Mouse (Mus musculus) limb, embryonic 11.5 days (tissue): Measurements from ENCODE around the gene Gm45716. TPM values are rescaled to one million over a fixed set of nuclear protein-coding genes. Genes with fewer than 3 reads are reported as not detected.

ENCODE experiments used
- ATAC-seq: fragments of 200-750 bp; cut with Nextera tagmentation; 2 replicates; pipeline ENCODE4 v1.8.0; 2017; ENCODE audit warnings: low read depth; ENCODE audit not compliant: insufficient number of reproducible peaks, low FRiP score, low TSS enrichment
- DNase-seq: peaks from one replicate; pipeline ENCODE4 v3.0.0-alpha.2; 2015; ENCODE audit warnings: low spot score
- H3K27ac ChIP-seq: fragments of 300-500 bp; sonication (generic); replicated peaks from 2 replicates; pipeline ENCODE4 v1.5.1; 2014; ENCODE audit warnings: low read depth, mild to moderate bottlenecking, low read length
- H3K27me3 ChIP-seq: fragments of 300-500 bp; sonication (generic); 2 replicates; pipeline ENCODE4 v1.6.1; 2014; ENCODE audit warnings: mild to moderate bottlenecking, low read length, mixed read lengths; ENCODE audit not compliant: control insufficient read depth, insufficient read depth
- H3K36me3 ChIP-seq: fragments of 300-500 bp; sonication (generic); 2 replicates; pipeline ENCODE4 v1.6.1; 2014; ENCODE audit warnings: mild to moderate bottlenecking, low read length, moderate library complexity, mixed read lengths; ENCODE audit not compliant: control insufficient read depth, insufficient read depth
- H3K4me1 ChIP-seq: fragments of 300-500 bp; sonication (generic); 2 replicates; pipeline ENCODE4 v1.6.1; 2014; ENCODE audit warnings: low read length, mixed read lengths; ENCODE audit not compliant: control insufficient read depth, insufficient read depth
- H3K4me2 ChIP-seq: fragments of 300-500 bp; sonication (generic); 2 replicates; pipeline ENCODE4 v1.6.1; 2014; ENCODE audit warnings: low read depth, mild to moderate bottlenecking, moderate library complexity; ENCODE audit not compliant: severe bottlenecking
- H3K4me3 ChIP-seq: fragments of 300-500 bp; sonication (generic); 2 replicates; pipeline ENCODE4 v1.5.1; 2014; ENCODE audit warnings: low read depth, low read length
- H3K9ac ChIP-seq: fragments of 300-500 bp; sonication (generic); 2 replicates; pipeline ENCODE4 v1.6.1; 2014; ENCODE audit warnings: mild to moderate bottlenecking, low read length
- H3K9me3 ChIP-seq: fragments of 300-500 bp; sonication (generic); 2 replicates; pipeline ENCODE4 v1.6.1; 2016; ENCODE audit warnings: low read length; ENCODE audit not compliant: control insufficient read depth
- WGBS: fragments of 180-500 bp; shearing (Covaris S2); extraction: QIAGEN DNeasy Blood & Tissue Kit; methylation state at CpG from one replicate; pipeline ENCODE4 v1.1.7; 2014; 5-methylcytosine and 5-hydroxymethylcytosine counted together
- polyA plus RNA-seq: library from polyadenylated mRNA; unstranded; fragments of >200 nt; fragmentation: Nextera tagmentation; extraction: Ambion mirVana; gene quantifications from 2 replicates; pipeline ENCODE4 v1.2.1, GENCODE M21; 2014

Gene Gm45716
- polyA plus RNA-seq, 1 experiment from 2014 or later = 10.4 TPM

- ATAC-seq = no peak
- DNase-seq = no peak
- no peaks in the 10 kb centered on the region for H3K27me3 ChIP-seq
- H3K9ac ChIP-seq = no peak overlapping the region
- peaks cover 3% of the 10 kb centered on the region; the same call in 1 of the 2 replicates for H3K36me3 ChIP-seq
- H3K4me2 ChIP-seq = no peak overlapping the region
- WGBS = 82% methylated on average over 16 of the region's 16 CpGs
- no peaks in the 10 kb centered on the region for H3K4me1 ChIP-seq
- H3K27ac ChIP-seq = no peak overlapping the region
- no peak overlapping the region for H3K4me3 ChIP-seq
- no peaks in the 10 kb centered on the region for H3K9me3 ChIP-seq
Observed at GRCm38 (mm10) chr11:90256833-90257525, 69.5 kb downstream of the Gm45716 start.

- Histone ChIP-seq H3K4me2 (no peak overlapping the region), H3K4me3 (no peak overlapping the region), H3K9ac (no peak overlapping the region), H3K27me3 (no peaks in the 10 kb centered on the region), H3K4me1 (no peaks in the 10 kb centered on the region), H3K27ac (no peak overlapping the region), H3K9me3 (no peaks in the 10 kb centered on the region), H3K36me3 (peaks cover 6% of the 10 kb centered on the region; the same call in 1 of the 2 replicates)
- ATAC-seq (no peak), DNase-seq (no peak)
- 87% methylated on average over 10 of the region's 10 CpGs for WGBS
Observed at GRCm38 (mm10) chr11:90258321-90258927, 70.9 kb downstream of the Gm45716 start.

- 71% methylated on average over 4 of the region's 4 CpGs for WGBS
- ATAC-seq (no peak), DNase-seq (no peak)
- peaks cover 6% of the 10 kb centered on the region; the same call in 1 of the 2 replicates for H3K36me3 ChIP-seq
- H3K4me2 ChIP-seq = no peak overlapping the region
- H3K27ac ChIP-seq = no peak overlapping the region
- H3K9ac ChIP-seq = no peak overlapping the region
- H3K27me3 ChIP-seq = no peaks in the 10 kb centered on the region
- H3K4me1 ChIP-seq = no peaks in the 10 kb centered on the region
- H3K9me3 ChIP-seq = no peaks in the 10 kb centered on the region
- H3K4me3 ChIP-seq = no peak overlapping the region
Observed at GRCm38 (mm10) chr11:90259071-90259470, 71.6 kb downstream of the Gm45716 start.

GRCm38 (mm10) chr11:90259826-90260225 is 72.3 kb downstream of the Gm45716 start:
- Histone ChIP-seq H3K9me3 (no peaks in the 10 kb centered on the region), H3K36me3 (peaks cover 6% of the 10 kb centered on the region; the same call in 1 of the 2 replicates), H3K4me1 (no peaks in the 10 kb centered on the region), H3K4me2 (no peak overlapping the region), H3K27ac (no peak overlapping the region), H3K9ac (no peak overlapping the region), H3K27me3 (no peaks in the 10 kb centered on the region), H3K4me3 (no peak overlapping the region)
- ATAC-seq = no peak
- WGBS = 86% methylated on average over 9 of the region's 9 CpGs
- no peak for DNase-seq

GRCm38 (mm10) chr11:90264180-90264579 is 76.7 kb downstream of the Gm45716 start:
- H3K36me3 ChIP-seq = peaks cover 6% of the 10 kb centered on the region; the same call in 1 of the 2 replicates

GRCm38 (mm10) chr11:90265581-90265980 is 78.1 kb downstream of the Gm45716 start:
- peaks cover 4% of the 10 kb centered on the region; the same call in 1 of the 2 replicates for H3K36me3 ChIP-seq
- H3K27me3 ChIP-seq = no peaks in the 10 kb centered on the region
- ATAC-seq (no peak), DNase-seq (no peak)
- no peak overlapping the region for H3K4me2 ChIP-seq
- no peak overlapping the region for H3K4me3 ChIP-seq
- 89% methylated on average over 7 of the region's 7 CpGs for WGBS
- H3K27ac ChIP-seq = no peak overlapping the region
- H3K4me1 ChIP-seq = peaks cover 3% of the 10 kb centered on the region; the same call in 1 of the 2 replicates
- no peak overlapping the region for H3K9ac ChIP-seq
- no peaks in the 10 kb centered on the region for H3K9me3 ChIP-seq

More at GRCm38 (mm10) chr11:90264180-90264579, 76.7 kb downstream of the Gm45716 start:
- no peaks in the 10 kb centered on the region for H3K9me3 ChIP-seq
- ATAC-seq (no peak), DNase-seq (no peak)
- H3K4me3 ChIP-seq = no peak overlapping the region
- peaks cover 3% of the 10 kb centered on the region; the same call in 1 of the 2 replicates for H3K4me1 ChIP-seq
- H3K9ac ChIP-seq = no peak overlapping the region
- WGBS = 71% methylated on average over 11 of the region's 11 CpGs
- H3K27ac ChIP-seq = no peak overlapping the region
- no peak overlapping the region for H3K4me2 ChIP-seq
- no peaks in the 10 kb centered on the region for H3K27me3 ChIP-seq

GRCm38 (mm10) chr11:90268934-90269333 is 81.5 kb downstream of the Gm45716 start:
- Histone ChIP-seq H3K4me1 (peaks cover 3% of the 10 kb centered on the region; the same call in 1 of the 2 replicates), H3K4me3 (no peak overlapping the region), H3K4me2 (no peak overlapping the region), H3K27me3 (no peaks in the 10 kb centered on the region), H3K9ac (no peak overlapping the region), H3K36me3 (no peaks in the 10 kb centered on the region; the same call in 1 of the 2 replicates), H3K27ac (no peak overlapping the region), H3K9me3 (no peaks in the 10 kb centered on the region)
- ATAC-seq (no peak), DNase-seq (no peak)
- 73% methylated on average over 5 of the region's 5 CpGs for WGBS

GRCm38 (mm10) chr11:90269398-90270123 is 82.1 kb downstream of the Gm45716 start:
- DNase-seq (no peak), ATAC-seq (no peak)
- Histone ChIP-seq H3K36me3 (no peaks in the 10 kb centered on the region; the same call in 1 of the 2 replicates), H3K4me2 (no peak overlapping the region), H3K27me3 (no peaks in the 10 kb centered on the region), H3K4me1 (peaks cover 3% of the 10 kb centered on the region; the same call in 1 of the 2 replicates), H3K4me3 (no peak overlapping the region), H3K27ac (no peak overlapping the region), H3K9ac (no peak overlapping the region), H3K9me3 (no peaks in the 10 kb centered on the region)
- WGBS = 52% methylated on average over 18 of the region's 18 CpGs
